Mouse (Mus musculus) liver, adult 2 months (tissue): ENCODE measurements at regions not wholly inside any gene's neighbourhood (a gene's known extent, or its start where the extent isn't known, plus 50 kb on each side); places are given as distances from the start of the nearest gene placed in this dataset.

Source experiments
- DNase-seq: peaks from one replicate; pipeline ENCODE4 v3.0.0-alpha.2; 2011; ENCODE audit warnings: low read depth, low spot score; ENCODE audit errors: extremely low read depth
- H3K27ac ChIP-seq: fragments of 200-500 bp; replicated peaks from 2 replicates; pipeline ENCODE4 v1.5.1; 2012; ENCODE audit warnings: low read depth, mild to moderate bottlenecking, control low read depth, inconsistent platforms, low read length; ENCODE audit not compliant: insufficient read depth
- H3K27me3 ChIP-seq: fragments of 200-500 bp; 2 replicates; pipeline ENCODE4 v1.6.1; 2012; ENCODE audit warnings: mild to moderate bottlenecking, moderate library complexity, low read length, inconsistent platforms; ENCODE audit not compliant: control insufficient read depth, insufficient read depth
- H3K36me3 ChIP-seq: fragments of 200-500 bp; 2 replicates; pipeline ENCODE4 v1.6.1; 2012; ENCODE audit warnings: low read length, inconsistent platforms; ENCODE audit not compliant: control insufficient read depth, insufficient read depth
- H3K4me1 ChIP-seq: fragments of 200-500 bp; 2 replicates; pipeline ENCODE4 v1.6.1; 2011; ENCODE audit warnings: low read length; ENCODE audit not compliant: control insufficient read depth, insufficient read depth
- H3K4me3 ChIP-seq: fragments of 200-500 bp; 2 replicates; pipeline ENCODE4 v1.5.1; 2011; ENCODE audit warnings: low read depth, mild to moderate bottlenecking, control low read depth, low read length, moderate library complexity; ENCODE audit not compliant: insufficient read depth
- H3K79me2 ChIP-seq: fragments of 200-500 bp; 2 replicates; pipeline ENCODE4 v1.6.1; 2012; ENCODE audit warnings: inconsistent platforms, mild to moderate bottlenecking, low read length, moderate library complexity; ENCODE audit not compliant: control insufficient read depth, insufficient read depth
- H3K9ac ChIP-seq: fragments of 200-500 bp; 2 replicates; pipeline ENCODE4 v1.6.1; 2012; ENCODE audit warnings: low read depth, mild to moderate bottlenecking, control low read depth, inconsistent platforms, low read length
- CTCF ChIP-seq: fragments of 200-500 bp; IDR thresholded peaks from 2 replicates; pipeline ENCODE4 v1.5.1; 2011; ENCODE audit warnings: low read depth, low read length, control low read depth
- POLR2A ChIP-seq: fragments of 200-500 bp; IDR thresholded peaks from 2 replicates; pipeline ENCODE4 v1.6.1; 2011; ENCODE audit warnings: low read length, control low read depth; ENCODE audit not compliant: insufficient read depth; ENCODE audit errors: extremely low read depth
- WGBS: fragments of 180-500 bp; shearing (Covaris S2); methylation state at CpG from one replicate; pipeline ENCODE4 v1.1.7; 2018; 5-methylcytosine and 5-hydroxymethylcytosine counted together

- Histone ChIP-seq H3K4me1 (no peaks in the 10 kb centered on the region), H3K27ac (no peak overlapping the region), H3K4me3 (no peak overlapping the region), H3K36me3 (no peaks in the 10 kb centered on the region), H3K27me3 (no peaks in the 10 kb centered on the region), H3K9ac (no peak overlapping the region), H3K79me2 (no peaks in the 10 kb centered on the region)
- TF ChIP-seq POLR2A, result no peak
- no peak for TF ChIP-seq CTCF
- no peak for DNase-seq
- 74% methylated on average over 4 of the region's 4 CpGs for WGBS
Observed at GRCm38 (mm10) chr11:18151369-18151768, 197.7 kb upstream of the Etaa1 start.

GRCm38 (mm10) chr11:18127488-18127887, 173.8 kb upstream of the Etaa1 start:
- Histone ChIP-seq H3K27ac (no peak overlapping the region), H3K36me3 (no peaks in the 10 kb centered on the region), H3K4me3 (no peak overlapping the region), H3K9ac (no peak overlapping the region), H3K4me1 (no peaks in the 10 kb centered on the region), H3K79me2 (no peaks in the 10 kb centered on the region), H3K27me3 (no peaks in the 10 kb centered on the region)
- DNase-seq, result no peak
- WGBS, result 85% methylated on average over 5 of the region's 5 CpGs
- TF ChIP-seq CTCF (no peak), POLR2A (no peak)

- no peak for TF ChIP-seq CTCF
- H3K4me3 ChIP-seq, result no peak overlapping the region
- H3K4me1 ChIP-seq, result no peaks in the 10 kb centered on the region
- WGBS, result 78% methylated on average over 6 of the region's 6 CpGs
- no peak for DNase-seq
- H3K27me3 ChIP-seq, result no peaks in the 10 kb centered on the region
- no peaks in the 10 kb centered on the region for H3K36me3 ChIP-seq
- no peaks in the 10 kb centered on the region for H3K79me2 ChIP-seq
- H3K27ac ChIP-seq, result no peak overlapping the region
- H3K9ac ChIP-seq, result no peak overlapping the region
Observed at GRCm38 (mm10) chr11:18123031-18123430, 169.4 kb upstream of the Etaa1 start.

- H3K27ac ChIP-seq, result no peak overlapping the region
- no peaks in the 10 kb centered on the region for H3K79me2 ChIP-seq
- no peaks in the 10 kb centered on the region for H3K27me3 ChIP-seq
- no peaks in the 10 kb centered on the region for H3K4me1 ChIP-seq
- H3K36me3 ChIP-seq, result no peaks in the 10 kb centered on the region
- H3K9ac ChIP-seq, result no peak overlapping the region
- H3K4me3 ChIP-seq, result no peak overlapping the region
- WGBS, result 63% methylated on average over 2 of the region's 2 CpGs
- DNase-seq, result no peak
- no peak for TF ChIP-seq CTCF
- TF ChIP-seq POLR2A, result no peak
Observed at GRCm38 (mm10) chr11:18122616-18123015, 168.9 kb upstream of the Etaa1 start.

GRCm38 (mm10) chr11:18115693-18116450, 162.2 kb upstream of the Etaa1 start:
- Histone ChIP-seq H3K9ac (no peak overlapping the region), H3K27me3 (no peaks in the 10 kb centered on the region), H3K4me3 (no peak overlapping the region), H3K27ac (no peak overlapping the region), H3K79me2 (no peaks in the 10 kb centered on the region), H3K36me3 (no peaks in the 10 kb centered on the region), H3K4me1 (no peaks in the 10 kb centered on the region)
- TF ChIP-seq POLR2A, result no peak
- no peak for TF ChIP-seq CTCF
- WGBS, result 77% methylated on average over 9 of the region's 9 CpGs
- DNase-seq, result no peak

- H3K4me3 ChIP-seq, result no peak overlapping the region
- H3K79me2 ChIP-seq, result no peaks in the 10 kb centered on the region
- 74% methylated on average over 3 of the region's 3 CpGs for WGBS
- DNase-seq, result no peak
- H3K9ac ChIP-seq, result no peak overlapping the region
- no peaks in the 10 kb centered on the region for H3K36me3 ChIP-seq
- no peaks in the 10 kb centered on the region for H3K27me3 ChIP-seq
- no peak overlapping the region for H3K27ac ChIP-seq
- TF ChIP-seq POLR2A (no peak), CTCF (no peak)
- no peaks in the 10 kb centered on the region for H3K4me1 ChIP-seq
Observed at GRCm38 (mm10) chr11:18102841-18103240, 149.2 kb upstream of the Etaa1 start.
